Mouse (Mus musculus): Measurements from ENCODE around the gene Ap1m1.

GRCm38 (mm10) chr8:72261431-72261830 lies 21.6 kb downstream of the Ap1m1 start:
- no peak for TF ChIP-seq CTCF (IDR thresholded peaks at IDR 0.05; ENCODE audit: borderline replicate concordance, extremely low read depth, insufficient read depth, insufficient read length)
- TF ChIP-seq POLR2A (IDR thresholded peaks at IDR 0.05; ENCODE audit: borderline replicate concordance, extremely low read depth, insufficient read depth, insufficient read length, poor library complexity, severe bottlenecking): no peak

Measured in brain, embryonic 14.5 days (tissue).